Mouse (Mus musculus): Measurements from ENCODE around the gene Zdhhc13. TPM values are rescaled to one million over a fixed set of nuclear protein-coding genes. Genes with fewer than 3 reads are reported as not detected.

The Zdhhc13 gene
- polyA plus RNA-seq, 1 experiment: 23.0 TPM

DNA sequence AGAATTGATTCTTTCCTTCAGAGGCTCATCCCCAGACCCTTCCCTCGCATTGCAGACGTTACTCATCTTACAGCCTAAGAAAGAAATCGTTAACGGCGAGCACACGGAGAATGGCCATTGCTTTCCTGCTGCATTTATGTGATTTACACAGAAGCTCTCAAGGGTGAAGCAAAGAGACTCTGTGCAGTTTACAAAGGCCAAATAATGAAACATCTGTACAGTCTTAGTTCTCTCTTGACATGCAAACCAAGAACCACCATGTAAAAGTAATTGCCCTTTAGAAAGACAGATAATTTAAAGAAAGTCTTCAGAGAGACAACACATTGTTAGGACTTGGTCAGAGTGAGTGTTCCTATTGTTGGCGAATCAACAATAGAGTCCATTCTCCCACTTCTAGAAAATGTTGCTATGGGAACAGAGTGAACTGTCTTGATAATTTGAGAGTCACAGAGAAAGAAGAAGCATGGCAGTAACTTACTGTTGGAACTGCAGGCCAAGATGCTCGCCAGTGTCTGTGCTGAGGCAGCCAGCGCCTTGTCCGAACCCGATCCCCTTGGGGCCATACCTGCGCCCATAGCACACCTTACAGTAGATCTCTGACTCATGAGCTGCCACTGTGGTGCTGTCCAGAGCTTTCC lies 46.3 kb downstream of the Zdhhc13 start:
- no peak for TF ChIP-seq POLR2A (IDR thresholded peaks at IDR 0.05; ENCODE audit: borderline replicate concordance, insufficient read depth, low read length)
- TF ChIP-seq CTCF (IDR thresholded peaks at IDR 0.05; ENCODE audit: borderline replicate concordance, insufficient read depth, low read depth, low read length): no peak
- DNase-seq: no peak
- H3K27ac ChIP-seq (ENCODE audit: insufficient read depth, low read length): no peak overlapping the region
- no peak overlapping the region for H3K4me3 ChIP-seq (replicated peaks; ENCODE audit: insufficient read depth, low read depth, low read length)
- no peaks in the 10 kb centered on the region for H3K4me1 ChIP-seq (ENCODE audit: control insufficient read depth, insufficient read depth, low read length)
- WGBS: 61% methylated on average over 12 of the region's 12 CpGs
- H3K27me3 ChIP-seq (ENCODE audit: control insufficient read depth, insufficient read depth, low read length): no peaks in the 10 kb centered on the region

DNA sequence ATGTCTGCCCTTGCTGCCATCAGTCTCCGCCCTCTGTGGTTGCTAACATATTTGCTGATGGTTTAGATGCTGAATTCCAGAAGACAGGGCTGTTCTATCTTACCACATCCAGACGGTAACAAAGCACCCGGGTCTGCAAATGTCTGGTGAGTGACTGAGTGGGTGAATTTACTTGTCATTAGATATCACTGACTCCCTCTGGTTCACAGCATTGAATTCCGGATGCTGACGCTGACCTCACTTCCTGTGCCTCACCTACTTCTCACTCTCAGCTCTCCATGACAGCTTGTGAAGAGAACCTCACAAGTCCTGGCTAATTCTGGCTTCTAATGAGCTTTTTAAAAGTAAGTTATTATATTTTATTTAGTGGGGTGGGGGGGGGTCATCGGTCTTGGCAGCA lies 48.1 kb downstream of the Zdhhc13 start:
- no peaks in the 10 kb centered on the region; the same call in 1 of the 2 replicates for H3K4me1 ChIP-seq (ENCODE audit: control insufficient read depth, insufficient read depth, low read length)
- no peak for TF ChIP-seq CTCF (IDR thresholded peaks at IDR 0.05; ENCODE audit: borderline replicate concordance, insufficient read depth, low read depth, low read length)
- no peak for TF ChIP-seq POLR2A (IDR thresholded peaks at IDR 0.05; ENCODE audit: borderline replicate concordance, insufficient read depth, low read length)
- H3K27me3 ChIP-seq (ENCODE audit: control insufficient read depth, insufficient read depth, low read length): no peaks in the 10 kb centered on the region
- H3K4me3 ChIP-seq (replicated peaks; ENCODE audit: insufficient read depth, low read depth, low read length): no peak overlapping the region
- 73% methylated on average over 6 of the region's 6 CpGs for WGBS
- DNase-seq: no peak
- no peak overlapping the region for H3K27ac ChIP-seq (ENCODE audit: insufficient read depth, low read length)

DNA sequence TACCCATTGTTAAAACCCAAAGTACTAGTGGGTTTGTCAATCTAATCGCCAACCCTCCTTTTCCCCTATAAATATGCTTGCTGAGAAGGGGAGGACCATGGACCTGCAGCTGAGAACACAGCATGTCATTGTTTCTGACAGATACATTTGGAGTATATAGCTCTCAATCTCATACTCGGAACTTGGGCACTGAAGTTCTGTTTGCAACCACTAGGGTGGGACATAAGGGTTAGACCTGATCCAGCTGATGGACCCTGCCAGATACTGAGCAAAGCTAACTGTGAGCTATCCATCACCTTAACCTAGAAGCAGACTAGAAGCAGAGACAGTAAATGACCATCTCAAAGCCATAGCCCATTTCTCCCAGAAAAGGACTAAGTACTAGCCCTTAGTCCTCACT lies 49.6 kb downstream of the Zdhhc13 start:
- DNase-seq: no peak
- Histone ChIP-seq H3K27me3 (ENCODE audit: control insufficient read depth, insufficient read depth, low read length) (no peaks in the 10 kb centered on the region), H3K4me1 (ENCODE audit: control insufficient read depth, insufficient read depth, low read length) (peaks cover 6% of the 10 kb centered on the region), H3K27ac (ENCODE audit: insufficient read depth, low read length) (no peak overlapping the region), H3K4me3 (replicated peaks; ENCODE audit: insufficient read depth, low read depth, low read length) (no peak overlapping the region)
- WGBS: 70% methylated on average over 2 of the region's 2 CpGs
- TF ChIP-seq CTCF (IDR thresholded peaks at IDR 0.05; ENCODE audit: borderline replicate concordance, insufficient read depth, low read depth, low read length): no peak
- no peak for TF ChIP-seq POLR2A (IDR thresholded peaks at IDR 0.05; ENCODE audit: borderline replicate concordance, insufficient read depth, low read length)

DNA sequence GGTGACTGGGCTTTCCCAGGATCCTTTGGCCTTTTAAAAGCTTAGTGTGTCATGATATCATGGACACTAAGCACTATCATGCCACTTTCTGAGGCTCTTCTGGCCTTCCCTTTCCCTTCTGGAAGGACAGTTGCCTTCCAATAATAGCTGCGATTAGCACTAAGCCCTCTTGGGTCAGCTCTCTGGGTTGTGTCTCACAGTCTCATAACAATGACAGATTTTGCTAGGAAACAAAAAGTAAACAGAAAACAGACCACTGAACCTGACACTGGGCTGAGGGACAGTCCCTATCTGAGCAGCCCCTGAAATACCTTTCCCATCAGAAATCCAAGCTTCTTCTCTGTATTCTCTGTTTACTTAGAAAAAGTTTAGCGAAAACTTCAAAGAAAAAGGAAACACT lies 51.7 kb downstream of the Zdhhc13 start:
- no peak for TF ChIP-seq CTCF (IDR thresholded peaks at IDR 0.05; ENCODE audit: borderline replicate concordance, insufficient read depth, low read depth, low read length)
- TF ChIP-seq POLR2A (IDR thresholded peaks at IDR 0.05; ENCODE audit: borderline replicate concordance, insufficient read depth, low read length): no peak
- WGBS: 92% methylated on average over 2 of the region's 2 CpGs
- no peak for DNase-seq
- Histone ChIP-seq H3K27ac (ENCODE audit: insufficient read depth, low read length) (no peak overlapping the region), H3K27me3 (ENCODE audit: control insufficient read depth, insufficient read depth, low read length) (no peaks in the 10 kb centered on the region), H3K4me3 (replicated peaks; ENCODE audit: insufficient read depth, low read depth, low read length) (no peak overlapping the region), H3K4me1 (ENCODE audit: control insufficient read depth, insufficient read depth, low read length) (peaks cover 6% of the 10 kb centered on the region)

DNA sequence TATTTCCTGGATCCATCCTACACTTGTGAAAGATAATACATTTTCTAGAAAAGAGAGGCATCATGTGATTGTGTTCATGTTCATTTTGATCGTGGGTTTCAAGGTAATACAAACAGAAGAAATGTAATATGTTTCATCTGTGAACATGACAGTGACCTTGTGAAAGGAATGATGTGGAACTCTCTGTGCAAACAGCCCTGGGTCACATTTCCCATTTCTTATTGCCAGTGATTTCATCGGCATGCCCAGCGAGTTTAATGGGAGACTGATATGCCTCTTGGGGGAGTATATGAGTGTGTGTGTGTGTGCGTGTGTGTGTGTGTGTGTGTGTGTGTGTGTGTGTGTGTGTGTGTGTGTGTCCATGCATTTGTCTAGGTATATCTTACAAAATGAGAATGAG lies 52.7 kb downstream of the Zdhhc13 start:
- Histone ChIP-seq H3K27me3 (ENCODE audit: control insufficient read depth, insufficient read depth, low read length) (no peaks in the 10 kb centered on the region), H3K4me3 (replicated peaks; ENCODE audit: insufficient read depth, low read depth, low read length) (no peak overlapping the region), H3K4me1 (ENCODE audit: control insufficient read depth, insufficient read depth, low read length) (peaks cover 6% of the 10 kb centered on the region), H3K27ac (ENCODE audit: insufficient read depth, low read length) (no peak overlapping the region)
- DNase-seq: no peak
- TF ChIP-seq CTCF (IDR thresholded peaks at IDR 0.05; ENCODE audit: borderline replicate concordance, insufficient read depth, low read depth, low read length) (no peak), POLR2A (IDR thresholded peaks at IDR 0.05; ENCODE audit: borderline replicate concordance, insufficient read depth, low read length) (no peak)
- 84% methylated on average over 4 of the region's 4 CpGs for WGBS

DNA sequence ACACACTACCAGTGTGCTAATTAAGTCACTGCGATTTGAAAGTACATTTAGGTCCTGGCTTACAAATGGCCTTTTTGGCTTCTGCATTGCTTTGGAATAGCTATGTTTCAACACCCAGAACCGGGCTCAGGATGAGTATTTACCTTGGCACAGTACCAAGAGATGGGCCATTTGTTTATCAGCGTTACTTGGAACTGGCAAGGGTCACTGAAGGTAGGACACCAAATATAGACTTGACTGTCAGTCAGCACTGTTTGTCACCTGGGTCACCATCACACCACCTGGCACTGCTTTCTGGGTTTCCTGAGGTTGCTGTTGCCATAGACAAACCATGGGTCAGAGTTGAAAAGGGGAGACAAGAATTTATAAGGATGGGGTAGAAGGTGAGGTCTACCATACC lies 53.5 kb downstream of the Zdhhc13 start:
- no peak overlapping the region for H3K27ac ChIP-seq (ENCODE audit: insufficient read depth, low read length)
- 18% methylated on average over 3 of the region's 3 CpGs for WGBS
- TF ChIP-seq CTCF (IDR thresholded peaks at IDR 0.05; ENCODE audit: borderline replicate concordance, insufficient read depth, low read depth, low read length) (no peak), POLR2A (IDR thresholded peaks at IDR 0.05; ENCODE audit: borderline replicate concordance, insufficient read depth, low read length) (no peak)
- H3K4me3 ChIP-seq (replicated peaks; ENCODE audit: insufficient read depth, low read depth, low read length): no peak overlapping the region
- H3K4me1 ChIP-seq (ENCODE audit: control insufficient read depth, insufficient read depth, low read length): peaks cover 6% of the 10 kb centered on the region
- DNase-seq: peak in 1 of 2 experiments; percentile 24
- no peaks in the 10 kb centered on the region for H3K27me3 ChIP-seq (ENCODE audit: control insufficient read depth, insufficient read depth, low read length)

DNA sequence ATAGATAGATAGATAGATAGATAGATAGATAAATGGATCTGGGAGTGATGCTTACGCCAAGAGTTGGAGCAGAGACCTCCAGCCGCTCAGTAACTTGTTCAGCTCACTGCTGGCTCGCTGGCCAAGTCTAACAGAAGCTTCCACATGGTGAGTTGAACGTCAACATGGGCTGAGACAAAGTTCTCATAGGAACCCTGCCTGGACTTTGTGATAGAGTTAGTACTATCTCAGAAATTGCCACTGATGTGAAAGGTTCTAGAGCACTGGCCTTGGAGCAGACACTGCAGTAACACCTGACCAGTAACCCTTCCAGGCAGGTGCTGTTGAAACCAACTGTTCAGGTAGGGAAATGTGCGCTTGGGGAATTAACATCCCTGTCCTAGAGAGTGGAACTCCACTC lies 54.7 kb downstream of the Zdhhc13 start:
- WGBS: 86% methylated on average over 5 of the region's 5 CpGs
- Histone ChIP-seq H3K4me3 (replicated peaks; ENCODE audit: insufficient read depth, low read depth, low read length) (no peak overlapping the region), H3K27me3 (ENCODE audit: control insufficient read depth, insufficient read depth, low read length) (no peaks in the 10 kb centered on the region), H3K27ac (ENCODE audit: insufficient read depth, low read length) (no peak overlapping the region), H3K4me1 (ENCODE audit: control insufficient read depth, insufficient read depth, low read length) (peaks cover 6% of the 10 kb centered on the region)
- no peak for TF ChIP-seq CTCF (IDR thresholded peaks at IDR 0.05; ENCODE audit: borderline replicate concordance, insufficient read depth, low read depth, low read length)
- TF ChIP-seq POLR2A (IDR thresholded peaks at IDR 0.05; ENCODE audit: borderline replicate concordance, insufficient read depth, low read length): no peak
- DNase-seq: no peak

DNA sequence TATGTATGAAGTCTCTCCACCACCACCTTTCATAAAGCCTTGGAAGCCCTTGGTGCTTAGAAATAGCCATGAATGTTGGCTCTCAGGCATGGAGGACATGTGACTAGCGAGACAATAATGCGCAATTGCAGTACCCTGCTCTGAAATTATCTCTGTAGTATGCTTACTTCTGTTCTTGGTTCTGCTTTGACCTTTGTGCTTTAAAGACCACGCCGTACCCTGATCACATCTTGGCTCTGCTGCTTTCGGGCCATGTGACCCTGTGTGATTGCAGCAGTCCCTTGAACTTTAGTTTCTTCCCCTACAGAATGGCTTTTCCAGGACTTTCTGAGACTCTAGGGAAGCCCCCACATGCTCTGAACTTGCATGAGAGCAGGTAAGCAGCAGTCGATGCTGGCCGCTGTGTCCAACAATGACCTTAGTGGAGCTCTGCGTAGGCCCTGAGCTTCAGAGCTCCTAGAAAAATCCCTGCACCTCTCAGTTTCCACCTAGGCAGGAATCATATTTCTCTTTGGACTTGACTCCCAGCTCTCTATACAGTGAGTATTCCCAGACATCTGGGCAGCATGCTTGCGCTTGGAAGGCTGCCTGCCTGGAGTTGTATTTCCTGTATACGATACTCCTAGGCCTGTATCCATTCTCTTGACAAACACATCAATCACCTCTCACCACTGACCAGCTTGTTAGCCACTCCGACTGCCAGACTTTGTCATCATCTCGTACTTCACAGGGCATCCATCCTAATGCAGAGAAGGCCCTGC lies 56.6 kb downstream of the Zdhhc13 start:
- H3K4me3 ChIP-seq (replicated peaks; ENCODE audit: insufficient read depth, low read depth, low read length): no peak overlapping the region
- 93% methylated on average over 12 of the region's 12 CpGs for WGBS

More for the DNA sequence above, 56.6 kb downstream of the Zdhhc13 start:
- TF ChIP-seq CTCF (IDR thresholded peaks at IDR 0.05; ENCODE audit: borderline replicate concordance, insufficient read depth, low read depth, low read length) (no peak), POLR2A (IDR thresholded peaks at IDR 0.05; ENCODE audit: borderline replicate concordance, insufficient read depth, low read length) (no peak)
- DNase-seq: no peak
- Histone ChIP-seq H3K27me3 (ENCODE audit: control insufficient read depth, insufficient read depth, low read length) (no peaks in the 10 kb centered on the region), H3K4me1 (ENCODE audit: control insufficient read depth, insufficient read depth, low read length) (peaks cover 6% of the 10 kb centered on the region), H3K27ac (ENCODE audit: insufficient read depth, low read length) (no peak overlapping the region)
